Mouse (Mus musculus) limb, embryonic 14.5 days (tissue): ENCODE results near the gene Dusp16. TPM values are rescaled to one million over a fixed set of nuclear protein-coding genes. Genes with fewer than 3 reads are reported as not detected.

Experiments
- ATAC-seq: fragments of 200-750 bp; cut with Nextera tagmentation; 2 replicates; pipeline ENCODE4 v1.8.0; 2017; ENCODE audit warnings: low read depth, moderate number of reproducible peaks, moderate TSS enrichment; ENCODE audit not compliant: low FRiP score
- DNase-seq: peaks from one replicate; pipeline ENCODE4 v3.0.0-alpha.2; 2015; ENCODE audit warnings: low spot score
- H3K27ac ChIP-seq: fragments of 300-500 bp; sonication (generic); replicated peaks from 2 replicates; pipeline ENCODE4 v1.5.1; 2014; ENCODE audit warnings: low read depth, mild to moderate bottlenecking, low read length, moderate library complexity, mixed read lengths
- H3K27me3 ChIP-seq: fragments of 300-500 bp; sonication (generic); 2 replicates; pipeline ENCODE4 v1.6.1; 2014; ENCODE audit warnings: low read length, mixed read lengths; ENCODE audit not compliant: control insufficient read depth, insufficient read depth
- H3K36me3 ChIP-seq: fragments of 300-500 bp; sonication (generic); 2 replicates; pipeline ENCODE4 v1.6.1; 2014; ENCODE audit warnings: mild to moderate bottlenecking, low read length, moderate library complexity, mixed read lengths; ENCODE audit not compliant: control insufficient read depth, insufficient read depth
- H3K4me1 ChIP-seq: fragments of 300-500 bp; sonication (generic); 2 replicates; pipeline ENCODE4 v1.6.1; 2014; ENCODE audit warnings: antibody characterized with exemption, low read length, mixed read lengths; ENCODE audit not compliant: control insufficient read depth, insufficient read depth
- H3K4me2 ChIP-seq: fragments of 300-500 bp; sonication (generic); replicated peaks from 2 replicates; pipeline ENCODE4 v1.6.1; 2014; ENCODE audit warnings: low read depth, mild to moderate bottlenecking, low read length, moderate library complexity; ENCODE audit not compliant: severe bottlenecking
- H3K4me3 ChIP-seq: fragments of 300-500 bp; sonication (generic); replicated peaks from 2 replicates; pipeline ENCODE4 v1.5.1; 2014; ENCODE audit warnings: low read length
- H3K9ac ChIP-seq: fragments of 300-500 bp; sonication (generic); 2 replicates; pipeline ENCODE4 v1.6.1; 2014; ENCODE audit warnings: mild to moderate bottlenecking, low read depth, low read length, moderate library complexity; ENCODE audit not compliant: severe bottlenecking
- H3K9me3 ChIP-seq: fragments of 300-500 bp; sonication (generic); 2 replicates; pipeline ENCODE4 v1.6.1; 2016; ENCODE audit warnings: low read length; ENCODE audit not compliant: control insufficient read depth
- POLR2A ChIP-seq: fragments of 200-500 bp; IDR thresholded peaks from 2 replicates; pipeline ENCODE4 v1.8.0; 2012; ENCODE audit warnings: inconsistent platforms, mild to moderate bottlenecking, moderate library complexity, borderline replicate concordance; ENCODE audit not compliant: insufficient read depth, insufficient read length; ENCODE audit errors: extremely low read depth
- WGBS: fragments of 180-500 bp; shearing (Covaris S2); extraction: QIAGEN DNeasy Blood & Tissue Kit; methylation state at CpG from one replicate; pipeline ENCODE4 v1.1.7; 2014; 5-methylcytosine and 5-hydroxymethylcytosine counted together
- polyA plus RNA-seq, 2 experiments: library from polyadenylated mRNA; depleted of rRNA in 1 of 2; stranded (reverse) in 1 of 2; unstranded in 1 of 2; fragments of >200 nt; fragmentation: Nextera tagmentation in 1 of 2; extraction: Ambion mirVana in 1 of 2; gene quantifications; 2 replicates each; pipeline versions ENCODE4 v1.2.1 to v1.2.3; 2012 to 2014

The Dusp16 gene
- polyA plus RNA-seq, 2 experiments, result 19.2 to 24.6 TPM

GRCm38 (mm10) chr6:134716168-134716587 lies 76.2 kb downstream of the Dusp16 start:
- Histone ChIP-seq H3K9me3 (no peaks in the 10 kb centered on the region), H3K36me3 (peaks cover 44% of the 10 kb centered on the region), H3K4me2 (no peak overlapping the region), H3K27me3 (no peaks in the 10 kb centered on the region), H3K4me1 (no peaks in the 10 kb centered on the region), H3K9ac (no peak overlapping the region), H3K4me3 (no peak overlapping the region), H3K27ac (no peak overlapping the region)
- DNase-seq (no peak), ATAC-seq (no peak)
- 91% methylated on average over 6 of the region's 6 CpGs for WGBS
- no peak for TF ChIP-seq POLR2A

- Histone ChIP-seq H3K9ac (no peak overlapping the region), H3K36me3 (peaks cover 27% of the 10 kb centered on the region), H3K9me3 (no peaks in the 10 kb centered on the region), H3K4me1 (no peaks in the 10 kb centered on the region), H3K4me3 (no peak overlapping the region), H3K27me3 (no peaks in the 10 kb centered on the region), H3K4me2 (no peak overlapping the region), H3K27ac (no peak overlapping the region)
- DNase-seq, result no peak
- no peak for ATAC-seq
- no peak for TF ChIP-seq POLR2A
- WGBS, result 63% methylated on average over 1 of the region's 1 CpGs
Observed at GRCm38 (mm10) chr6:134713897-134714296, 78.5 kb downstream of the Dusp16 start.

GRCm38 (mm10) chr6:134713321-134713720 lies 79.1 kb downstream of the Dusp16 start:
- no peaks in the 10 kb centered on the region for H3K9me3 ChIP-seq
- H3K9ac ChIP-seq, result no peak overlapping the region
- ATAC-seq (no peak), DNase-seq (no peak)
- H3K27ac ChIP-seq, result no peak overlapping the region
- H3K4me2 ChIP-seq, result no peak overlapping the region
- H3K36me3 ChIP-seq, result peaks cover 21% of the 10 kb centered on the region
- no peak overlapping the region for H3K4me3 ChIP-seq
- 35% methylated on average over 3 of the region's 3 CpGs for WGBS
- H3K4me1 ChIP-seq, result no peaks in the 10 kb centered on the region
- no peak for TF ChIP-seq POLR2A
- H3K27me3 ChIP-seq, result no peaks in the 10 kb centered on the region

GRCm38 (mm10) chr6:134710020-134710419 lies 82.4 kb downstream of the Dusp16 start:
- Histone ChIP-seq H3K27me3 (no peaks in the 10 kb centered on the region), H3K4me2 (no peak overlapping the region), H3K27ac (no peak overlapping the region), H3K4me3 (no peak overlapping the region), H3K9me3 (no peaks in the 10 kb centered on the region), H3K9ac (no peak overlapping the region), H3K36me3 (peaks cover 10% of the 10 kb centered on the region), H3K4me1 (no peaks in the 10 kb centered on the region)
- no peak for DNase-seq
- no peak for TF ChIP-seq POLR2A
- WGBS, result 86% methylated on average over 15 of the region's 15 CpGs
- no peak for ATAC-seq

- no peak for TF ChIP-seq POLR2A
- Histone ChIP-seq H3K27me3 (no peaks in the 10 kb centered on the region), H3K27ac (no peak overlapping the region), H3K9me3 (no peaks in the 10 kb centered on the region), H3K4me2 (no peak overlapping the region), H3K36me3 (peaks cover 5% of the 10 kb centered on the region), H3K9ac (no peak overlapping the region), H3K4me3 (no peak overlapping the region), H3K4me1 (no peaks in the 10 kb centered on the region)
- WGBS, result 71% methylated on average over 4 of the region's 4 CpGs
- no peak for DNase-seq
- ATAC-seq, result no peak
Observed at GRCm38 (mm10) chr6:134706467-134706866, 86.0 kb downstream of the Dusp16 start.

- H3K9me3 ChIP-seq, result no peaks in the 10 kb centered on the region
- no peak for TF ChIP-seq POLR2A
- H3K36me3 ChIP-seq, result no peaks in the 10 kb centered on the region
- no peak overlapping the region for H3K4me2 ChIP-seq
- DNase-seq, result no peak
- H3K27me3 ChIP-seq, result no peaks in the 10 kb centered on the region
- H3K27ac ChIP-seq, result no peak overlapping the region
- ATAC-seq, result no peak
- H3K4me1 ChIP-seq, result no peaks in the 10 kb centered on the region
- WGBS, result 87% methylated on average over 4 of the region's 4 CpGs
- H3K9ac ChIP-seq, result no peak overlapping the region
- H3K4me3 ChIP-seq, result no peak overlapping the region
Observed at GRCm38 (mm10) chr6:134703053-134703690, 89.3 kb downstream of the Dusp16 start.
